In genomic region chr5:112215801-112216251, GRCm38 (mm10) we compare ENCODE assay signal across 8 mouse cellular contexts. TPM values are rescaled to one million over a fixed set of nuclear protein-coding genes. Genes with fewer than 3 reads are reported as not detected.
DNase-seq lines count a peak whose midpoint lies in the region; ATAC-seq and TF ChIP-seq lines count a peak whose summit lies in the region.

No protein-coding gene starts in this region.

- no peak for ATAC-seq in limb, embryonic 12.5 days (ENCODE audit: insufficient number of reproducible peaks, insufficient read depth, low FRiP score, low TSS enrichment, low read depth)

- H3K4me1 ChIP-seq in heart, embryonic 10.5 days = peaks cover 48% of the 10 kb centered on the region
- peaks cover 9% of the 10 kb centered on the region for H3K4me1 ChIP-seq in testis, adult 2 months (ENCODE audit: control insufficient read depth, insufficient read depth, low read length)
- peaks cover 18% of the 10 kb centered on the region for H3K4me1 ChIP-seq in limb, embryonic 12.5 days (replicated peaks)

- H3K4me2 ChIP-seq in limb, embryonic 12.5 days = peak overlapping the region; percentile 44

- no peaks in the 10 kb centered on the region for H3K36me3 ChIP-seq in heart, embryonic 10.5 days
- no peaks in the 10 kb centered on the region for H3K36me3 ChIP-seq in testis, adult 2 months (ENCODE audit: control insufficient read depth, insufficient read depth, low read length)
- peaks cover 3% of the 10 kb centered on the region; the same call in 1 of the 2 replicates for H3K36me3 ChIP-seq in limb, embryonic 12.5 days

- intact Hi-C loops in heart, postnatal 14 days (cut with DNase I) = loop anchor here (2.0 kb wide), 1 partner anchor 213 kb away; no protein-coding TSS in a partner anchor
- intact Hi-C loops in gastrocnemius, postnatal 36 days (cut with DNase I) = no loop called here

- peak overlapping the region; percentile 81 for H3K27ac ChIP-seq in heart, embryonic 10.5 days
- peak overlapping the region; percentile 19; the same call in 1 of the 2 replicates for H3K27ac ChIP-seq in testis, adult 2 months (ENCODE audit: control insufficient read depth, insufficient read depth, low read depth, low read length)
- H3K27ac ChIP-seq in limb, embryonic 12.5 days = peak overlapping the region; percentile 53; the same call in 1 of the 2 replicates

- WGBS in heart, embryonic 10.5 days = 42% methylated on average over 9 of the region's 9 CpGs
- 38% methylated on average over 9 of the region's 9 CpGs for WGBS in limb, embryonic 12.5 days

- TF ChIP-seq CTCF in testis, adult 2 months (IDR thresholded peaks at IDR 0.05; ENCODE audit: control insufficient read depth, insufficient read depth, insufficient replicate concordance, low read depth, low read length) = no peak

- no peak overlapping the region; the same call in 1 of the 2 replicates for H3K9ac ChIP-seq in limb, embryonic 12.5 days (replicated peaks)

- H3K27me3 ChIP-seq in heart, embryonic 10.5 days (ENCODE audit: insufficient read depth, poor library complexity, severe bottlenecking) = peaks cover 60% of the 10 kb centered on the region
- H3K27me3 ChIP-seq in testis, adult 2 months (ENCODE audit: control insufficient read depth, insufficient read depth, low read length) = no peaks in the 10 kb centered on the region
- H3K27me3 ChIP-seq in limb, embryonic 12.5 days = peaks cover 30% of the 10 kb centered on the region

- TF ChIP-seq POLR2A in testis, adult 2 months (IDR thresholded peaks at IDR 0.05; ENCODE audit: control insufficient read depth, low read depth, low read length) = no peak

- no peaks in the 10 kb centered on the region for H3K9me3 ChIP-seq in heart, embryonic 10.5 days
- H3K9me3 ChIP-seq in limb, embryonic 12.5 days = no peaks in the 10 kb centered on the region

- DNase-seq in heart, embryonic 10.5 days (ENCODE audit: low spot score) = no peak
- no peak for DNase-seq in heart, postnatal 14 days
- DNase-seq in testis, postnatal 14 days (ENCODE audit: low spot score) = no peak
- DNase-seq in spleen, postnatal 4 days (ENCODE audit: low spot score in 2 of 2) = no peak
- DNase-seq in urinary bladder, adult 2 months (ENCODE audit: low spot score) = no peak
- DNase-seq in gastrocnemius, postnatal 36 days = no peak

- H3K4me3 ChIP-seq in heart, embryonic 10.5 days = peak overlapping the region; percentile 23; the same call in 1 of the 2 replicates
- H3K4me3 ChIP-seq in testis, adult 2 months (ENCODE audit: control insufficient read depth, low read depth, low read length) = peak overlapping the region; percentile 79
- H3K4me3 ChIP-seq in limb, embryonic 12.5 days (replicated peaks) = 0 out of 2 replicates have a peak overlapping the region, but pooled peaks have one; percentile 3

RNA-seq across cellular contexts. Expression of gene Cryba4, which starts 36.5 kb away (rescaled TPM):
- 0.20 TPM in 1 of 2 replicates, not detected in the other for polyA plus RNA-seq in heart, embryonic 10.5 days (2016; fragmentation: Nextera tagmentation; extraction: Ambion mirVana)
- total RNA-seq in heart, postnatal 14 days (2021) = 1 to 10 TPM; 7.2 to 7.8 TPM
- 0.61 and 5.2 TPM in 2 replicates for polyA plus RNA-seq in testis, adult 2 months (2012; rRNA removed)
- polyA plus RNA-seq in limb, embryonic 12.5 days (2016; fragmentation: Nextera tagmentation; extraction: Ambion mirVana) = 0.59 and 0.64 TPM in 2 replicates
- polyA plus RNA-seq in urinary bladder, adult 2 months (2012; rRNA removed) = 0.23 TPM in 1 of 2 replicates, not detected in the other
- under 1 TPM in 1 of 2 experiments, not detected in 1; 0.61 TPM for total RNA-seq in gastrocnemius, postnatal 36 days (2021)

RNA-seq across cellular contexts. Expression of gene Crybb1, which starts 39.8 kb away (rescaled TPM):
- not detected in 2 replicates for polyA plus RNA-seq in heart, embryonic 10.5 days (2016; fragmentation: Nextera tagmentation; extraction: Ambion mirVana)
- total RNA-seq in heart, postnatal 14 days (2021) = 1 to 10 TPM; 1.4 to 1.9 TPM
- polyA plus RNA-seq in testis, adult 2 months (2012; rRNA removed) = 0.28 and 0.41 TPM in 2 replicates
- polyA plus RNA-seq in limb, embryonic 12.5 days (2016; fragmentation: Nextera tagmentation; extraction: Ambion mirVana) = 0.28 and 0.67 TPM in 2 replicates
- not detected in 2 replicates for polyA plus RNA-seq in urinary bladder, adult 2 months (2012; rRNA removed)
- 1 to 10 TPM; 2.4 to 4.1 TPM for total RNA-seq in gastrocnemius, postnatal 36 days (2021)

Comparison
In these comparisons a context has a peak if more than half of its experiments do, and no peak if none do; other contexts are left out.
1. H3K27ac ChIP-seq: peak in every context shown above with its lines; median percentile 81 in heart, embryonic 10.5 days; 53 in limb, embryonic 12.5 days; 19 in testis, adult 2 months.
2. H3K4me3 ChIP-seq: peak in every context shown above with its lines; median percentile 79 in testis, adult 2 months; 23 in heart, embryonic 10.5 days; 3 in limb, embryonic 12.5 days.